Mouse (Mus musculus): ENCODE results near the gene Mgat3.

Mgat3 gene

GRCm38 (mm10) chr15:80228071-80228800 is 54.7 kb downstream of the Mgat3 start:
- DNase-seq, result peak; percentile 4

DNA sequence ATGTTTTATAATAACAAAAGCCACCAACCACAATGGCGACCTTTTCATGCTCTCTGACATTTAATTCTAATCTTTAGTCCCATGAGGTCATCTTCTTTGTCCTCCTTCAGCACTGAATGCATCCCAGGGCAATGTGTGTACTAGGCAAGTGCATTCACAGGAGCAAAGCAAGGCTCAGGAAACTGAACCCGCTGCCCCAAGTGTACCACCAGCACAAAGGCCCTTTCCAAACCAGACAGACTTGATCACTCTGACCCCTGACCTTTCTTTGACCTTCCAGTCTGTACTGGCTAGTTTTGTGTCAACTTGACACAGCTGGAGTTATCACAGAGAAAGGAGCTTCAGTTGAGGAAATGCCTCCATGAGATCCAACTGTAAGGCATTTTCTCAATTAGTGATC is 58.8 kb downstream of the Mgat3 start:
- DNase-seq, result peak; percentile 1

DNA sequence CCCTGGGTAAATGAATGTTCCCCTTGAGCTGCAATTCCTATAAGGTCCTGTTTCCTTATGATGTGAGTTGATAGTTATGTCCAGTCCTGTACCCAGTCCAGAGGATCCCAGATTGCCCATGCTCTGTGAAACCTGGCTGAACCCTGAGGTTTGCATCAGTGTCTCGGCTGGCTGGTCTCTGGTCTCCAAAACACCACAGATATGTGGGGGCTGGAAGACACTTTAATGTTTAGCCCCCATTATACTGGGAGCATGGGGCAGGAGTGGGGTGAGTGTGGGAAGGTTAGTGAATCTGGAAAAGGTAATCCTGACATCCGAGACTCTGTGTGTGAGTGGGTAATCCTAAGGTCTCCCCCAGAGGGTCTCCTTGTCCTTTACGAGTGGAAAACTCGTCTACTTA is 59.5 kb downstream of the Mgat3 start:
- DNase-seq, result no peak

DNA sequence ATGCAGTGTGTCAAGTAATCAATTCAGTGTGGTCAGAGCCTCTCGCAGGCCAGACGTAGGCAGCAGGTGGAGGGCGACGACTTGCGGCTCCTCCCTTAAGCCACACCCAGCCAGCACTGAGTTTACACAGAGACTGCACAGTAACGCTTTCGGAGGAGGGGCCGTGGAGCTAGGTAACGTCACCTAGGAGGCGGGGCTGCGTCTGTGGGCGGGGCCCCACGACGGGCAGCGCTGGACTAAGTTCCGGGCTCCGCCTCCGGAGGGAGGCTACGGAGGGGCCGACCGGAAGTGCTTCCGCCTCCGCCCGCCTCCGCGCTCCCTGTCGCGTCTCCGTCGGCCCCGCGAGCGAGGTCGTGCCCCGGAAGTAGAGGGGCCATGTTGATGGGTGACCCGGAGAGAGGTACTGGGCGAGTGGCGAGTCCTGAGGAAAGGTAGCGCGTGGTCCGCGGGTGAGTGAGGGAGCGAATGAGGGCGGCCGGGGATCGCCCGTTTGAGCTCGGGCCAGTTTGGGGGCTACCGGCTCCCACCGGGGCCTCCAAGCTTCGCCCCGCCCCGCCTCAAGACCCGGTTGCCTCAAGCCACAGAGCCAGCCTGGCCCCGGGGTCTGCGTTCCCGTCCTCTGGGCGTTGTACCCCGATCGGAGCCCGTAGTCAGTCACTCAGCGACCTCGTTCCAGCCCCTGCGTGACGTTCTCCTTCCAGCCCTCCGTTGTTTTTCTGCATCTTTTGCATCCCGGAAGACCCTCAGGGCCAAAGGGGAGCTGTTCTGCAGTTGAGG is 60.4 kb downstream of the Mgat3 start, which contains the start of gene Mief1:
TSS of gene Mief1 (plus strand) at position 286 of the 777 bp plus-strand sequence.
- DNase-seq, result peak; percentile 98

DNA sequence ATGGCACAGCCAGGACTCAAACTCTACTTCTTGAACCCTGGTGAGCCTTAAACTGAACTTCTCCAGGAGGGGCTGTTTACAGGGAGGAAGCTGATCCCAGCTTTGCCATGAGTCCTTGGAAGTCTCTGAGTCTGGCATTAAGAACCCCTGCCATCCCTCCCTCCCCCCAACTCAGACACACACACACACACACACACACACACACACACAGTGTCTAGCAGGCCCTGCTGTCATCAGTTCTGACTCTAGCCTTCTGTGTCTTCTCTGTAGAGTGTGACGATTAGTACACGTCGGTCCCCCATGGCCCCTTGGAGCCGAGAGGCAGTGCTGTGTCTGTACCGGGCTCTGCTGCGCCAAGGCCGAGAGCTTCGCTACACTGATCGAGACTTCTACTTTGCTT is 62.0 kb downstream of the Mgat3 start, which contains the start of gene AC140267.1:
TSS of gene AC140267.1 (plus strand) at position 301 of the 400 bp plus-strand sequence.
- DNase-seq, result peak; percentile 5

DNA sequence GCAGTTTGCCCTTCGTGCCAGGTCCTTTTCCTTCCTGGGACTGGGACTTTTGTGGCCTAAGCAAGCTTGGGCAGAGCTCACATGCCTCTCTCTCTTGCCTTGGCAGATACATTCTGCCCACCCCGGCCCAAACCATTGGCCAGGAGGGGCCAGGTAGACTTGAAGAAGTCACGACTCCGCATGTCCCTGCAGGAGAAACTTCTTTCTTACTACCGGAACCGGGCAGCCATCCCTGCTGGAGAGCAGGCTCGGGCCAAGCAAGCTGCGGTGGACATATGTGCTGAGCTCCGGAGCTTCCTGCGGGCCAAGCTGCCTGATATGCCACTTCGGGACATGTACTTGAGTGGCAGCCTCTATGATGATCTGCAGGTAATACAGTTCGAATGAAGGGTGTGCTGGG is 74.6 kb downstream of the Mgat3 start:
- no peak for DNase-seq

DNA sequence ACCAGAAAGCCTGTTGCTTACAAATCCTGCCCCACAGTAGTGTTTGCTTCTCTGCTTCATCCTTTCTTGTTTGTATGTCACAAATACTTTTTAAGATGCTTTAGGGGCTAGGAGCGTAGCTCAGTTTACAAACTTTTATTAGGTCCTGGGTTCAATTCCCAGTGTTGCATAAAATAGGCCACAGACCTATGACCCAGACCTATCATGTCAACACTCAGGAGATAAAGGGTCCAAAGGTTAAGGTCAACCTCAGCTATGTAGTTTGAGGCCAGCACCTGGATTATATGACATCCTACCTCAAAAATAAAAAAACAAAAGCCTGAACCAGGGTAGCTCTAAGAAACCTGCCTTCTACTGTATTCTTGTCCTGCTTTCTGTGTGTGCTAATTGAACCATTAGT is 75.1 kb downstream of the Mgat3 start:
- no peak for DNase-seq

- no peak for DNase-seq
Observed at GRCm38 (mm10) chr15:80249672-80250071, 76.2 kb downstream of the Mgat3 start.

DNA sequence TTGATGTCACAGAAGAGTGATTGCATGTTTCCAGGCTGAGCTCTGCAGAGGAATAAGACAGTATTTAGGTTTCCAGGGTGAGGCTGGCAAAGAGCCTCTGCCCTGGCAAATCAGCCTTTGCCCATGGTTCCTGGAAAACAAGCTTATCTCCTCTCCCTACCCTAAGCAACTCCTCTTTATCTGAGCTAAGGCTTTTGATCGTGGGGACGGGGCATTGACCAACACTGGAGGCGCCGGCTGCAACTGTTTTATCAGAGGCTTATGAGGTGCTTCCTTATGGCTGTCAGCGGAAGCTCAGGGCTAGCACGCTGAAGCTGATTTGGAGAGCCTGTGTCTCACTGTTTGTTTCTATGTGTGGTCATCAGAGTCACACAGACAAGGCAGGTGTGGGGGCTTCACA is 77.1 kb downstream of the Mgat3 start:
- no peak for DNase-seq

DNA sequence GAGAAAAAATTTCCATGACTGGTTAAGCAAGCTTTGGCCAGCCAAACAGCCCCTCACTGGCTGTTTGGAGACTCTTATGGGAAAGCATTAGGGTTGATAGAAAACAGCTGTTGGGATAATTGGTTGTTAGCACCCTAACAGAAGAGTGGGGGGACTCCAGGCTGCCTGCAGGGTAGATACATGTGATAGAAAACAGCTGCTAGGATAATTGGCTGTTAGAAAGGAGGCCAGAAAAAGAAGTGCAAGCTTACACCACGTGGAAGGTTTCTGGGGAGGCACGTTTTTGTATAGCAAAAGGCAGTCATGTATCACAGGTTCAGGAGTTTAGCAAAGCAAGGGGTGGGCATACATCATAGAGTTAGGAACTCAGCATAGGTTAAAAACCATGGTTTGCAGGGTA is 80.0 kb downstream of the Mgat3 start:
- peak; percentile 32 for DNase-seq

- DNase-seq, result no peak
Observed at GRCm38 (mm10) chr15:80254207-80254606, 80.7 kb downstream of the Mgat3 start.

GRCm38 (mm10) chr15:80254847-80255645 is 81.5 kb downstream of the Mgat3 start, which contains the start of gene Atf4:
Atf4 (plus strand) TSS chr15:80255184.
- peak; percentile 100 for DNase-seq

DNA sequence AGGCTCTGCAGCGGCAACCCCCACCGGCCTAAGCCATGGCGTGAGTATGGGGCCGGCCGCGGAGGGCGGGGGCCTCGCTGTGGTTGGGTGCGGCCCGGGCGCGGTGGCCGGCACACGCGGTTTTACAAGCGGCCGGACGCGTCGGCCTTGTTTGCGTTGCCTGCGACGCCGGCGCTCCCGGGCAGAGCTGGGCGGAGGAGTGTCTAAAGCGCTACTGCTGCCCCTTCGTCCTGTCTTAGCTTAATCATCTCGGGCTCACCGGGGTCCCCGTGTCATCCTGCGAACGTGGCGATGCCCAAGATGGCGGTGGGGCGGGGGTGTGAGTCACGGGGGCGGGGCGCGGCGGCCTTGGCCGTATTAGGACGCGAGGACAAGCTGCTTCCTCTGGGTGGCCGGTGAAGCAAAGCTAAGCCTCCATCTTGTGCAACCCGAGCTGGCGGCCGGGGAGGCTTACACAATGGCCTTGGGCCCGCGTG is 82.2 kb downstream of the Mgat3 start:
- DNase-seq, result peak; percentile 93

DNA sequence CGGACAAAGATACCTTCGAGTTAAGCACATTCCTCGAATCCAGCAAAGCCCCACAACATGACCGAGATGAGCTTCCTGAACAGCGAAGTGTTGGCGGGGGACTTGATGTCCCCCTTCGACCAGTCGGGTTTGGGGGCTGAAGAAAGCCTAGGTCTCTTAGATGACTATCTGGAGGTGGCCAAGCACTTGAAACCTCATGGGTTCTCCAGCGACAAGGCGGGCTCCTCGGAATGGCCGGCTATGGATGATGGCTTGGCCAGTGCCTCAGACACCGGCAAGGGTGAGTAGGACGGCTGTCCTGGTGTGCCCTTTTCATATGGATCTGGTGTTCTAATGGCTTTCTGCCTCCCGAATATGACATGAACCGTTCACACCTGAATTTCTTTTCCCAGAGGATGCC is 82.7 kb downstream of the Mgat3 start:
- DNase-seq, result no peak

GRCm38 (mm10) chr15:80256656-80257601 is 83.4 kb downstream of the Mgat3 start:
- DNase-seq, result no peak

- peak; percentile 76 for DNase-seq
Observed at GRCm38 (mm10) chr15:80257602-80258239, 84.2 kb downstream of the Mgat3 start.

DNA sequence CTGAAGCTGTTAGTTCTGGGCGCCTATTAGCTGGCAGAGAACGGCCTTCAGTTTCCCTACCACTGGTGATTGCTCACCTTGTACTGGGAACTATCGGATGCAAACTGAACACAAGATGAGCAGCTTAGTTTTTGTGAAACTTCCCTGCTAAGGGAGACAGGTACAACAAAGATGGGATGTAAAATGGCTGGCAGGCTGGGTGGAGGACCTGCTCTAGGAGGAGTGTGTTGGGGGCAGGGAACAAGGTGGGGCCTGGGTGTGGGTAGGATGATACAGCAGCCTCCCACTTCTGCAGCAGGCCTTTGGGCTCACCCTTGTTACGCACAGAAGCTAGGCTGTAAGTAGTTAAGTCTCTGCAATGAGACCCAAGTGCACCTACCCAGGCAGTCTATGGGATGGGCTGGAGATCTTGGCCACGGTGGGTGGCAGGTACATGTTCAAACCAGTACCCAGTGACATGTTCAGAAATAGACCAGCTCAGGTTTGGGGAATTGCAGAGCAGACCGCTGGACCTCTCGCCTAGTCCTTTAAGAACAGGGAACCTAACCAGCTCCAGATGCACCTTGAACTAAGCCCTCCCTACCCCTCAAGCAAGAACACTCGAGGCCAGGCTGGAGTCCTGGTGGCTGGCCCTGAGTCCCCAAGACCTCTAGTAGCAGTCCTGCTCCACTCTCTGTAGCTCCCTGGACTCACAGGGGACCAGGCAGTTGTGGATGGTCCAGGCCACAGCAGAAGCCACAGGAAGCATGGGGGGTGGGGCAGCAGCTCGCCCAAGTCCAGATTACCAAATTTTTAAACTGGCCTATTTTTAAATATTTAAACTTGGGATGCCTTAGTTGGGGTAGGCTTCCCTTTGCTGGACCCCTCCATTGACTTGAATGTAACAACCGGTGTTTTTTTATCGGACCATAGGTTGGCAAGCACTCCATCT is 85.0 kb downstream of the Mgat3 start:
- DNase-seq, result peak; percentile 26

DNA sequence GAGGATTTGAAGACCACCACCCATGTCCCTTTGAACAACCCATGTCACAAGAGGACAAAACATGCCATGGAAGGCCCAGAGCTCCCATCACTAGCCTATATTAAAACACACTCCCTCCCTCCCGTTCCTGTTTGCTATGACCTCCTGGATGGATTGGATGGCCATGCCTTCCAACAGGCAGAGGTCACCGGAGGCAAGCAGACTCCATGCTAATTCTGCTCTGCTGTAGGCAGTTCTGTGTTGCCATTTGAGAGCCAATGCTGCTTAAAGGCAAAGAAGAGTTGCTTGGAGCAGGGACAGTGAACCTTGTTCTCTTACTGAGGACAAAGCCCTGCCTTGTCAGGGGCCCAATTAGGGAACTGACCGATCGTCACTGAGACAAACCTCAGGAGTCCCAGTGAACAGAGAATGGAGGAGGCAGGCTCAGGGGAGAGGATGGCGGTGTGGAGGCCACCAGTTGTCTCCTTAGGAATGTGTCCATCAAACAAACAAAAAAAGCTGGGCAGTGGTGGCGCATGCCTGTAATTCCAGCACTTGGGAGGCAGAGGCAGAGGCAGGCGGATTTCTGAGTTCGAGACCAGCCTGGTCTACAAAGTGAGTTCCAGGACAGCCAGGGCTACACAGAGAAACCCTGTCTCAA is 86.0 kb downstream of the Mgat3 start:
- DNase-seq, result peak; percentile 32

- peak; percentile 88 for DNase-seq
Observed at GRCm38 (mm10) chr15:80260677-80261076, 87.2 kb downstream of the Mgat3 start.

DNA sequence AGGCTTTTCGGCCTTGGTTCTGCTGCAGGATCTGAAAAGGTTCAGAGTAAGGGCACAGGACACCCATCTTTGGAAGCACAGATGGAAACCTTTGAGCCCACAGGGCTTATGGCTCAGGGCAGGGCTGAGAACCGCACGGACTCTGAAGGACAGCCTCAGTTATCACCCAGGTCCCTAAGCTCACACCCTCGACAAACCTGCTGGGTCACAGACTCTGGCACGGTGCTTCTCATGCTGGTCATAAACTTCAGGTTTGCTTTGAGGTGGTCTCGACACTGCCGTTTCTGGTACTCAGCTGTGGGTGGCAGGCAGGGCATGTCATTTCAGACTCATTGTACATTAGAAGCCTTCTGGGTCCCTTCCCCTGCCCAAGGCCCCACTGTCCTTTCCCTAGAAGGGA is 87.6 kb downstream of the Mgat3 start:
- no peak for DNase-seq
